Mouse (Mus musculus): ENCODE results near the gene Myo10. TPM values are rescaled to one million over a fixed set of nuclear protein-coding genes. Genes with fewer than 3 reads are reported as not detected.
A peak's percentile ranks its signal among the peaks of the same experiment; 100 is the strongest.

Myo10 gene
- polyA plus RNA-seq, 1 experiment = 26.1 TPM

GRCm38 (mm10) chr15:25623556-25624180 lies 1.3 kb downstream of the Myo10 start:
- H3K27ac ChIP-seq (ENCODE audit: control insufficient read depth, insufficient read depth, low read length) = no peak overlapping the region
- no peak for DNase-seq
- TF ChIP-seq CTCF (IDR thresholded peaks at IDR 0.05; ENCODE audit: borderline replicate concordance, control insufficient read depth, extremely low read depth, insufficient read depth, low read length, poor library complexity) (no peak), POLR2A (IDR thresholded peaks at IDR 0.05; ENCODE audit: control insufficient read depth, extremely low read depth, insufficient read depth, low read length, poor library complexity) (no peak)
- no peaks in the 10 kb centered on the region for H3K36me3 ChIP-seq (ENCODE audit: control insufficient read depth, insufficient read depth, low read length)
- H3K4me3 ChIP-seq (ENCODE audit: control insufficient read depth, insufficient read depth, low read length) = peak overlapping the region; percentile 62
- H3K4me1 ChIP-seq (replicated peaks; ENCODE audit: control insufficient read depth, insufficient read depth, low read length) = peaks cover 6% of the 10 kb centered on the region
- H3K27me3 ChIP-seq (ENCODE audit: control insufficient read depth, insufficient read depth, low read length) = no peaks in the 10 kb centered on the region
- 17% methylated on average over 9 of the region's 9 CpGs for WGBS

GRCm38 (mm10) chr15:25624263-25624662 lies 1.9 kb downstream of the Myo10 start:
- 46% methylated on average over 3 of the region's 3 CpGs for WGBS
- TF ChIP-seq POLR2A (IDR thresholded peaks at IDR 0.05; ENCODE audit: control insufficient read depth, extremely low read depth, insufficient read depth, low read length, poor library complexity) (no peak), CTCF (IDR thresholded peaks at IDR 0.05; ENCODE audit: borderline replicate concordance, control insufficient read depth, extremely low read depth, insufficient read depth, low read length, poor library complexity) (no peak)

GRCm38 (mm10) chr15:25625471-25625870 lies 3.1 kb downstream of the Myo10 start:
- DNase-seq = no peak
- H3K4me3 ChIP-seq (ENCODE audit: control insufficient read depth, insufficient read depth, low read length) = no peak overlapping the region
- no peaks in the 10 kb centered on the region for H3K27me3 ChIP-seq (ENCODE audit: control insufficient read depth, insufficient read depth, low read length)
- WGBS = 93% methylated on average over 4 of the region's 4 CpGs
- H3K4me1 ChIP-seq (replicated peaks; ENCODE audit: control insufficient read depth, insufficient read depth, low read length) = peaks cover 6% of the 10 kb centered on the region
- no peaks in the 10 kb centered on the region for H3K36me3 ChIP-seq (ENCODE audit: control insufficient read depth, insufficient read depth, low read length)
- no peak overlapping the region for H3K27ac ChIP-seq (ENCODE audit: control insufficient read depth, insufficient read depth, low read length)
- no peak for TF ChIP-seq CTCF (IDR thresholded peaks at IDR 0.05; ENCODE audit: borderline replicate concordance, control insufficient read depth, extremely low read depth, insufficient read depth, low read length, poor library complexity)
- TF ChIP-seq POLR2A (IDR thresholded peaks at IDR 0.05; ENCODE audit: control insufficient read depth, extremely low read depth, insufficient read depth, low read length, poor library complexity) = no peak

More at GRCm38 (mm10) chr15:25624263-25624662, 1.9 kb downstream of the Myo10 start:
- DNase-seq = peak; percentile 79
- Histone ChIP-seq H3K4me3 (ENCODE audit: control insufficient read depth, insufficient read depth, low read length) (no peak overlapping the region), H3K4me1 (replicated peaks; ENCODE audit: control insufficient read depth, insufficient read depth, low read length) (peaks cover 6% of the 10 kb centered on the region), H3K27me3 (ENCODE audit: control insufficient read depth, insufficient read depth, low read length) (no peaks in the 10 kb centered on the region), H3K36me3 (ENCODE audit: control insufficient read depth, insufficient read depth, low read length) (no peaks in the 10 kb centered on the region), H3K27ac (ENCODE audit: control insufficient read depth, insufficient read depth, low read length) (no peak overlapping the region)

- H3K4me1 ChIP-seq (replicated peaks; ENCODE audit: control insufficient read depth, insufficient read depth, low read length) = 0 out of 2 replicates have a peak, but pooled peaks cover 2% of the 10 kb centered on the region
- WGBS = 87% methylated on average over 7 of the region's 7 CpGs
- H3K27me3 ChIP-seq (ENCODE audit: control insufficient read depth, insufficient read depth, low read length) = no peaks in the 10 kb centered on the region
- H3K4me3 ChIP-seq (ENCODE audit: control insufficient read depth, insufficient read depth, low read length) = no peak overlapping the region
- TF ChIP-seq CTCF (IDR thresholded peaks at IDR 0.05; ENCODE audit: borderline replicate concordance, control insufficient read depth, extremely low read depth, insufficient read depth, low read length, poor library complexity) = no peak
- no peak for TF ChIP-seq POLR2A (IDR thresholded peaks at IDR 0.05; ENCODE audit: control insufficient read depth, extremely low read depth, insufficient read depth, low read length, poor library complexity)
- no peaks in the 10 kb centered on the region for H3K36me3 ChIP-seq (ENCODE audit: control insufficient read depth, insufficient read depth, low read length)
- no peak for DNase-seq
- no peak overlapping the region for H3K27ac ChIP-seq (ENCODE audit: control insufficient read depth, insufficient read depth, low read length)
Measured at GRCm38 (mm10) chr15:25627012-25627411, 4.7 kb downstream of the Myo10 start.

GRCm38 (mm10) chr15:25628251-25628650 lies 5.9 kb downstream of the Myo10 start:
- TF ChIP-seq CTCF (IDR thresholded peaks at IDR 0.05; ENCODE audit: borderline replicate concordance, control insufficient read depth, extremely low read depth, insufficient read depth, low read length, poor library complexity) (no peak), POLR2A (IDR thresholded peaks at IDR 0.05; ENCODE audit: control insufficient read depth, extremely low read depth, insufficient read depth, low read length, poor library complexity) (no peak)
- H3K4me3 ChIP-seq (ENCODE audit: control insufficient read depth, insufficient read depth, low read length) = no peak overlapping the region
- DNase-seq = no peak
- no peaks in the 10 kb centered on the region for H3K36me3 ChIP-seq (ENCODE audit: control insufficient read depth, insufficient read depth, low read length)
- no peaks in the 10 kb centered on the region for H3K27me3 ChIP-seq (ENCODE audit: control insufficient read depth, insufficient read depth, low read length)
- 94% methylated on average over 2 of the region's 2 CpGs for WGBS
- H3K27ac ChIP-seq (ENCODE audit: control insufficient read depth, insufficient read depth, low read length) = no peak overlapping the region
- H3K4me1 ChIP-seq (replicated peaks; ENCODE audit: control insufficient read depth, insufficient read depth, low read length) = 0 out of 2 replicates have a peak, but pooled peaks cover 2% of the 10 kb centered on the region

- TF ChIP-seq CTCF (IDR thresholded peaks at IDR 0.05; ENCODE audit: borderline replicate concordance, control insufficient read depth, extremely low read depth, insufficient read depth, low read length, poor library complexity) (no peak), POLR2A (IDR thresholded peaks at IDR 0.05; ENCODE audit: control insufficient read depth, extremely low read depth, insufficient read depth, low read length, poor library complexity) (no peak)
- Histone ChIP-seq H3K27ac (ENCODE audit: control insufficient read depth, insufficient read depth, low read length) (no peak overlapping the region), H3K27me3 (ENCODE audit: control insufficient read depth, insufficient read depth, low read length) (no peaks in the 10 kb centered on the region), H3K36me3 (ENCODE audit: control insufficient read depth, insufficient read depth, low read length) (no peaks in the 10 kb centered on the region), H3K4me1 (replicated peaks; ENCODE audit: control insufficient read depth, insufficient read depth, low read length) (0 out of 2 replicates have a peak, but pooled peaks cover 2% of the 10 kb centered on the region), H3K4me3 (ENCODE audit: control insufficient read depth, insufficient read depth, low read length) (no peak overlapping the region)
- WGBS = 96% methylated on average over 9 of the region's 9 CpGs
- DNase-seq = no peak
Measured at GRCm38 (mm10) chr15:25630716-25631115, 8.4 kb downstream of the Myo10 start.
